Mouse (Mus musculus) embryo, embryonic 11.5 days (tissue): Measurements from ENCODE around the gene Bsn.
"Not testable (repeated sequence)": the region's sequence is repeated elsewhere in the genome, so short reads cannot be mapped to it uniquely, and the experiment has no call there.

Experiments used
- DNase-seq: peaks from one replicate; pipeline ENCODE4 v3.0.0-alpha.2; 2012; ENCODE audit warnings: low read depth, low spot score

Gene Bsn

GRCm38 (mm10) chr9:108196920-108197677, 6.9 kb upstream of the Bsn start:
- DNase-seq = no peak

- DNase-seq = not testable (repeated sequence)
Measured at GRCm38 (mm10) chr9:108196222-108196621, 6.0 kb upstream of the Bsn start.

GRCm38 (mm10) chr9:108189488-108189786, 747 bp downstream of the Bsn start:
- DNase-seq = no peak

- DNase-seq = no peak
Measured at GRCm38 (mm10) chr9:108189023-108189422, 1.2 kb downstream of the Bsn start.

GRCm38 (mm10) chr9:108188511-108188910, 1.7 kb downstream of the Bsn start:
- no peak for DNase-seq

GRCm38 (mm10) chr9:108187616-108188015, 2.6 kb downstream of the Bsn start:
- no peak for DNase-seq

GRCm38 (mm10) chr9:108185786-108186185, 4.4 kb downstream of the Bsn start:
- no peak for DNase-seq

GRCm38 (mm10) chr9:108183531-108183994, 6.6 kb downstream of the Bsn start:
- DNase-seq = no peak

- DNase-seq = no peak
Measured at GRCm38 (mm10) chr9:108182806-108183506, 7.2 kb downstream of the Bsn start.

- DNase-seq = no peak
Measured at GRCm38 (mm10) chr9:108178391-108178790, 11.8 kb downstream of the Bsn start.

- DNase-seq = no peak
Measured at GRCm38 (mm10) chr9:108175116-108175838, 14.9 kb downstream of the Bsn start.

GRCm38 (mm10) chr9:108172777-108173350, 17.3 kb downstream of the Bsn start:
- no peak for DNase-seq

GRCm38 (mm10) chr9:108169751-108170150, 20.4 kb downstream of the Bsn start:
- no peak for DNase-seq

GRCm38 (mm10) chr9:108165143-108165542, 25.0 kb downstream of the Bsn start:
- no peak for DNase-seq

- DNase-seq = no peak
Measured at GRCm38 (mm10) chr9:108163646-108164284, 26.4 kb downstream of the Bsn start.

- DNase-seq = no peak
Measured at GRCm38 (mm10) chr9:108157891-108158290, 32.3 kb downstream of the Bsn start.

- no peak for DNase-seq
Measured at GRCm38 (mm10) chr9:108157451-108157850, 32.7 kb downstream of the Bsn start.

- no peak for DNase-seq
Measured at GRCm38 (mm10) chr9:108156786-108157185, 33.4 kb downstream of the Bsn start.

- no peak for DNase-seq
Measured at GRCm38 (mm10) chr9:108154814-108155213, 35.4 kb downstream of the Bsn start.

GRCm38 (mm10) chr9:108153516-108154448, 36.4 kb downstream of the Bsn start:
- DNase-seq = no peak

GRCm38 (mm10) chr9:108150486-108150885, 39.7 kb downstream of the Bsn start:
- DNase-seq = no peak
